Mouse (Mus musculus) gastrocnemius, adult 2 months (tissue): ENCODE data around the gene Srcin1. TPM values are rescaled to one million over a fixed set of nuclear protein-coding genes. Genes with fewer than 3 reads are reported as not detected.

Source experiments
- DNase-seq: peaks from one replicate; pipeline ENCODE4 v3.0.0; 2022
- H3K27ac ChIP-seq: fragments of 200-600 bp; 2 replicates; pipeline ENCODE4 v1.8.1; 2022; ENCODE audit warnings: mild to moderate bottlenecking
- H3K4me3 ChIP-seq: fragments of 200-600 bp; 2 replicates; pipeline ENCODE4 v1.8.1; 2022; ENCODE audit warnings: mild to moderate bottlenecking, moderate library complexity
- CTCF ChIP-seq: fragments of 200-600 bp; IDR thresholded peaks from 2 replicates; pipeline ENCODE4 v1.8.1; 2022; ENCODE audit warnings: antibody characterized with exemption, mild to moderate bottlenecking, moderate library complexity
- intact Hi-C: fragments of 180-260 bp; cut with DNase I; formaldehyde crosslinking; loops from one replicate; pipeline ENCODE4 v1.15.1; 2025
- total RNA-seq, 2 experiments: library from RNA; stranded (reverse); gene quantifications; 2 replicates each; pipeline ENCODE4 v1.2.3; 2021

The Srcin1 gene
- total RNA-seq, 2 experiments from 2014 or later = 0.61 to 1.2 TPM

- intact Hi-C loops = loop anchor here (5.0 kb wide), 1 partner anchor 87 kb away; no protein-coding TSS in a partner anchor
- no peak for TF ChIP-seq CTCF
Observed at GRCm38 (mm10) chr11:97574551-97575051, 1.4 kb downstream of the Srcin1 start.

DNA sequence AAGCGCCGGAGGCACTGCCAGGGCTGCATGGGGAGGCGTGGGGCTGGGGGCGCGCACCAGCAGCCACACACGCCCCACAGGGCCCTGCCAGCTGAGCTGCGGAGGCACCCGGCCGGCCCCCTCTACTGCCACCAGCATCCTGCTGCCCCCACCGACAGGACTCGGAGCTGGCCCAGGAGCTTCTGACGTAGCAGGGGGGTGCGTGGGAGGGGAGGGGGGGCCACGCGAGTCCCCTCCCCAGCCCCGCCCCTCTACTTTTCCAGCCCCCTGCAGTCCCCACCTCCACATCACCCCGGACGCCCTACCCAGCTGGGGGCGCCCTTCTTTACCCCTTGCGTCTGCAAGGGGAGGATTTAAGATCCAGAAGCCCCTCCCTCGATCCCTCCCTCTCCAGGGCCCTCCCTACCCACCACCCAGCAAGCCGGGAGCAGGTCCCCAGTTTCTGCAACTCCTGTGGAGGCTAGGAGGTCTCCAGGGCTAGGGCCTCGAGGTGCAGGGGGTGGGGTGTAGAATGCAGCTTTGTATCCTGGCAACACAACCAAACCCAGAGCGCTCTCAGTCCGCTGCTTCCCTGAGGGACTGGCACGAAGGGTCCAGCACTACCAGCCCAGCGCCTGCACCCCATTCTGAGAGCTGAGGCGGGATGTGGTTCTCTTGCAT is 2.0 kb downstream of the Srcin1 start:
- intact Hi-C loops = no loop called here
- no peak for TF ChIP-seq CTCF
- no peak for DNase-seq
- H3K27ac ChIP-seq = no peak overlapping the region
- H3K4me3 ChIP-seq = peak overlapping the region; percentile 79

More at GRCm38 (mm10) chr11:97574551-97575051, 1.4 kb downstream of the Srcin1 start:
- no peak for DNase-seq
- H3K27ac ChIP-seq = no peak overlapping the region
- peak overlapping the region; percentile 79 for H3K4me3 ChIP-seq

DNA sequence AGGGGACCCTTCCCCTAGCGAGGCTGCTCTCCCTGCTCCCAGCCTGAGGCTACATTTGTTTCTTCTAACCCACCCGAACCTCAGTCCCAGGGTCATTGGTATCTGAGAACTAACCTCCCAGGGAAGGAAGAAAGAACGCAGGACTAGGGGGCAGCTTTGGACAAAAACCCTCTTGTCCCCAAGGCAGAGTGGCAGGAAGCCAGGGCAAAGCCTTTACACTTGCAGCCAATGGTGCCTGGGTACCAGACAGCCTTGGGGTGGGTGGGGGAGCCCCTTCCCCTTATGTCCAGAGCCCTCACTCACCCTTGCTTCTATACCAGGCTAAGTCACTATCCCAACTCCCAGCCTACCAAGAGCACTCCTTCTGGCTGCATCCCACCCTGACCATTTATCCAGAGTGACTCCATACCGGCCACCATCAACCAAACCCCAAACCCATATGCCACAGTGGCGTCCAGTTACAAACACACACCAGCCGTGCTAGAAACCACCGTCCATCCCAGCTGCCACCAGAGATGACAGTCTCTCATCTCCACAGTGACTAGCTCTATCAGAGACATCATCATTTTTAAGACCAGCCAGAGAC is 3.0 kb downstream of the Srcin1 start:
- no peak for DNase-seq
- H3K27ac ChIP-seq = no peak overlapping the region
- TF ChIP-seq CTCF = no peak
- intact Hi-C loops = no loop called here
- no peak overlapping the region for H3K4me3 ChIP-seq

GRCm38 (mm10) chr11:97572089-97572345 is 4.0 kb downstream of the Srcin1 start:
- DNase-seq = no peak
- Histone ChIP-seq H3K4me3 (no peak overlapping the region), H3K27ac (no peak overlapping the region)
- TF ChIP-seq CTCF = no peak
- intact Hi-C loops = no loop called here

- DNase-seq = no peak
- Histone ChIP-seq H3K27ac (no peak overlapping the region), H3K4me3 (no peak overlapping the region)
- intact Hi-C loops = no loop called here
- no peak for TF ChIP-seq CTCF
Observed at GRCm38 (mm10) chr11:97571266-97572088, 4.5 kb downstream of the Srcin1 start.

DNA sequence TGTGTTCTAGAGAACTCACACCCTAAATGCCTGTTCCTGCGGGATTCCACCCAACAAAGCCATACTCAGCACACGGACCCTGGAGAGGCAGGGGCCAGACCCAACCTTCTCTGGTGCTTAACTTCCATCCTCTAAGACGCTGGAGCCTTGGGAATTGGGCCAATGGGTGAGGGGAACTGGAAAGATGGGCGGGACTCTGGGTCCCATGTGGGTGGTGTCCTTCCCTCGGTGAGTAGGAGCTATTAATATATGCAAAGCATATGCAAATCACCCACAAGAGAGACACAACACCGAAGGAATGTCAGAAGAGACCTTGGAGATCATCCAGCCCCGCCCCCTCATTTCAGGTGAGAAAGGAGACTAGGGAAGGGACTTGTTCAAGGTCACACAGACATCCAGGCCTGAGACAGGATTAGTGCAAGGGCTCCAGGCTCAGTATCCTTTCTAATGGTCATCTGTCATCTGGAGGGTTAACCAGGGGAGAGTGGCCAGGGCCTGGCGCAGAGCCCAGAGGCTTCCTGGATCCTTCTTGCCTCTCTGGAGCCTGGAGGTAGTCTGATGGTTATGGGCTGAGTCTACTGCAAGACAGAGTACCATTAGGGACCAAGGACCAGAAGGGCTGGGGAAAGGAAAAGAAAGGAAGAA is 5.4 kb downstream of the Srcin1 start:
- no peak for TF ChIP-seq CTCF
- H3K27ac ChIP-seq = no peak overlapping the region
- intact Hi-C loops = no loop called here
- no peak overlapping the region for H3K4me3 ChIP-seq
- no peak for DNase-seq

GRCm38 (mm10) chr11:97569806-97570205 is 6.2 kb downstream of the Srcin1 start:
- DNase-seq = no peak
- Histone ChIP-seq H3K27ac (no peak overlapping the region), H3K4me3 (no peak overlapping the region)
- no peak for TF ChIP-seq CTCF
- intact Hi-C loops = no loop called here

DNA sequence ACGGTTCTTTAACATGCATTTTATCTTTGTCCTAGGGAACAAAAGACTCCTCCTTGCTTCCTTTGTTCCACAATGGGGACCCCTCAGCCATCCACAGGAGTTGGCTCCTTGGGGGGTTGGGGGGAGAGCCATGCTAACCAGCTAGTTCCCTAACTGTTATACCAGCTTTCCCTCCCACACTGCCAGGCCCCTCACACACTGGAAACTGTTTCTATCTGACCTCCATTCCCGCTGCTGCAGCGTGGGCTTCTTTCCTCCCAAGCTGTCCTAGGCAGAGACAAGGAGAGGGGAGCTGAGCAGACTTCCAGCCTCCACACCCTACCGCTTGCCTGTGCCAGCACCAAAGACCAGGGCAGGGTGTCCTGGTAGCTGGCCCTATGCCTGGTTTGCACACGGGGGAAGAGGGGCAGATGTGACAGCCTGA is 6.7 kb downstream of the Srcin1 start:
- intact Hi-C loops = no loop called here
- H3K27ac ChIP-seq = no peak overlapping the region
- H3K4me3 ChIP-seq = no peak overlapping the region
- no peak for TF ChIP-seq CTCF
- no peak for DNase-seq

GRCm38 (mm10) chr11:97568729-97569128 is 7.3 kb downstream of the Srcin1 start:
- no peak for TF ChIP-seq CTCF
- DNase-seq = peak; percentile 84
- intact Hi-C loops = no loop called here

DNA sequence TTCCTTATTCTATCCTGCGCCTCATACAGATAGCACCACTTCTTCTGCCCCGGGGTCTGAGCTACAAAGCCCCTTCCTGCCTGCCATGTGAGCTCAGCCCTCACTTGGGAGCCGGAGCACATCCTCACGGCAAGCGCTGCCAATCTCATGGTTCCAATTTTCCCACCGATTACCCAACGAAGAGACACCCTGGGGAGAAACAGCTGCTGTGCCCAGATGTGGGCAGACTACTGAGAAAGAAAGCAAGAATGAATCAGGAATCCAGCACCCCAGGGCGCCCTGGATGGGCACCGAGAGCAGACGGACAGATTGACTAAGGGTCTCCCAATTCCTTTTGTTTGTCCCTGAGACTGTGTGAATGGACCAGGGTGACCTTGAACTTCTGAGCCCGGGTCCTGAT is 8.5 kb downstream of the Srcin1 start:
- TF ChIP-seq CTCF = no peak
- intact Hi-C loops = no loop called here
- DNase-seq = no peak
- Histone ChIP-seq H3K27ac (no peak overlapping the region), H3K4me3 (no peak overlapping the region)

More at GRCm38 (mm10) chr11:97568729-97569128, 7.3 kb downstream of the Srcin1 start:
- Histone ChIP-seq H3K27ac (no peak overlapping the region), H3K4me3 (no peak overlapping the region)

DNA sequence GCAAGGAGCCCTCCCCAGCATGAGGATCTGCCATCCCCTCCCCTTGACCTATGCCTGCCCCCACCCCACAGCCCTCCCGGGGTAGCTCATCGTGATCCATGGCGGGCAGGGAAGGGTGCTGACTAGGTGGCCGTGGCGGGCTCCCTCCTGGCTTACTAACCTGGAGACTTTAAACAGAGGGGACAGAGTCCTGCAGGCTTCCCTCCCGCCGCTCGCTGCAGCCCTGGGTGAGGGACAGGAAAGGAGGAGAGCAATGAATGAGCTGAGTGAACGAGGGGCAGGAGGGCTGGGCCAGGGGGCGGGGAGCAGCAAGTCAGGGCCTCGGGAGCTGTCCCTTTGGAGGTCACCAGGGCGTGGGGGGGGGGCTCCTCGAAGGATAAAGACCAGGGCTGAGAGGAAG is 9.4 kb downstream of the Srcin1 start:
- intact Hi-C loops = no loop called here
- DNase-seq = no peak
- no peak for TF ChIP-seq CTCF

GRCm38 (mm10) chr11:97563730-97564129 is 12.3 kb downstream of the Srcin1 start:
- intact Hi-C loops = no loop called here
- no peak overlapping the region for H3K4me3 ChIP-seq
- no peak for TF ChIP-seq CTCF
- no peak for DNase-seq
- H3K27ac ChIP-seq = no peak overlapping the region

More for the DNA sequence above, 9.4 kb downstream of the Srcin1 start:
- Histone ChIP-seq H3K4me3 (no peak overlapping the region), H3K27ac (no peak overlapping the region)

DNA sequence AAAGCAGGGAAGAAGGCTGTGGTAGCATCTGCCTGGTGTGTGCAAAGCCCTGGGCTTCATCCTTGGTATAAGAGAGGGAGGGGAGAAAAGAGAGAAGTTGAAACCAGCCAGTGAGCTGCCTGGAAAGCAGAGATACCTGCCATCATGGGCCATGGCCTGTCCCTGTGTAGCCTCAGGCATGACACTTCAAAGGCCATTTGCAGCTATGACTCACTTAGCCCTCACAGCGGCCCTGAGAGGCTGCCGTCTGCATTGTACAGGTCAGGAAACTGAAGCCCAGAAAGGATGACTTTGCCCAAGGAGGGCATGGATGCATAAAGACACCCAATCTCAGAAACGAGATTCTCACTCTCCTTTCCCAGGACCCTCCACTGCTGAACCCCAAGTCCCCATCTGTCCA is 13.4 kb downstream of the Srcin1 start:
- Histone ChIP-seq H3K4me3 (no peak overlapping the region), H3K27ac (no peak overlapping the region)
- DNase-seq = no peak
- TF ChIP-seq CTCF = no peak
- intact Hi-C loops = no loop called here
